Mouse (Mus musculus) cerebellum, adult 18-20 months (tissue): ENCODE results near the gene Jakmip3.

Experiments used
- DNase-seq, 2 experiments: peaks; one replicate each; pipeline ENCODE4 v3.0.0; 2021

Gene Jakmip3

DNA sequence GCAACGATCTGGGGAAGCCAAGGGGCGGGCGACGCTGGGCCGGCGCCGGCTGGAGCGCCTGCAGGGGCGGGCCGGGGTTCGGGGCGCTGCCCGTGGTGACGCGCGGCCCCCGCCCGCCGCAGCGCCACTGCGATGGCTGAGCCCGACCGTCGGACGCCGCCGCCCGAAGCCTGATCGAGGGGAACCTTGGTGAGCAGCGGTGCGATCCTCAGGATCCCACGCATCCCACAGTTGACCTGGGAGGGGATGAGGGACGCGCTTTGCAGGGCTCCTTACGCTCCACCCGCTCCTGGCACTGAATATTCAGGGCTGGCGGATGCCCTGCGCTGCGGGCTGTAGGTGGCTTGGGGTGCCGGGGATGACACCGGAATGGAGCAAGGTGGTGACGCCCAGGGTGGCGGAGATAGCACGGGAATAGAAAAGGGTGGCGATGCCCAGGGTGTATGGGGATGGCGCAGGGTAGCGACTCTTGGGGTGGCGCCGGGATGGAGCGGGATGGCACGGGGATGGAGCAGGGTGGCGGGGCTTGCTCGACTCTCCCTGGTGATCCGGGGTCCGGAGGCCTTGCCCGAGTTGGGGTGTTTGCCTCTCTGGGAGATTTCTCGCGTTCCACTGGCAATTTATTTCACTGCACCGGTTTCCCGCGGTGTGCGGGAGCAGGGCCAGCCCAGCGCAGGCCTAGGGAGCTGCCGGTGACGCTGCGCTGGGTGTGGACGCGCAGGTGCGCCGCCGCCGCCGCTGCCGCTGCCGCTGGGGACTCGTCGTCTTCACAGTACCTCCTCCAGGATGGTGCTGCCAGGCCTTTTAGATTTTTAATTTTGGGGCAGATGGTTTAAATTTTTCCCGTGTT, at the start of gene Jakmip3:
Gene Jakmip3, plus strand, starts transcription at position 119 of the 850 bp plus-strand sequence.
- DNase-seq, result peak; percentile 72 to 82

GRCm38 (mm10) chr7:138898122-138898521, 42.4 kb upstream of the Jakmip3 start:
- DNase-seq, result no peak

DNA sequence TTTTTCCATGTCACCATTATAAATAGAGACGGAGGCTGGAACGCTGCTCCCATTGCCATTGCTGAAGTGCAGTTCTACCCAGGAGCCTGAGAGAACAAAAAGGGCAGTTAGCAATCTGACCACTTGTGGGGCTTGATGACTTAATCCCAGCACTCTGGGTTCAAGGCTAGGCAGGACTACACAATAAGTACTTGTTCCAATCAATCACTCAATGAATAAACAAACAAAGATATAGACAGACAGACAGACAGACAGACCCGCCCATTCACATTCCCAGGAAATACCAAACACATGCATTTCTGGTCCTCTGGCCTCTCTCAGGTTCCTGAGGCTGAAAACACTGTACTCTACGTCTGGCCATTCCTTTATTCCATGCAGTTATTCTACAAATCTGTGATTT, 41.8 kb upstream of the Jakmip3 start:
- no peak for DNase-seq

- DNase-seq, result no peak
These were observed 36.6 kb upstream of the Jakmip3 start for GRCm38 (mm10) chr7:138903886-138904435.

DNA sequence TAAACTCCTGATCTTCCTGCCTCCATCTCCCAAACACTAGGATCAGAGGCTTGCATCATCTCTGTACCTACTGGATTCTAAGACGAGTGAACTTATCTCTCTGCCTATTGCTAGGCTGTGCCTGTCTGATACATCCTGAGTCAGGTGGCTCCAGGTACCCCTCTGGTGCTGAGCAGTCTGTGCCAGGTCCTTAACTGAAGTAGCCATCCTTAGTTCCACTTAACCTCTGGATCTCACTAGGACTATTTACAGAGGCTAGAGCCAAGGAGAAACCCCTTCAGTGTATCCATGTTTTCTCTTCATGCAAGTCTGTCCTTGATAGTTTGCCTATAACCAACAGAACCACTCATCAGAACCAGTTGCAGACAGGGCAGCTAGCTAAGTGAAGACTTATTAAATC, 34.1 kb upstream of the Jakmip3 start:
- no peak for DNase-seq

- DNase-seq, result peak; percentile 48 to 62
These were observed 33.5 kb upstream of the Jakmip3 start for GRCm38 (mm10) chr7:138907043-138907442.

GRCm38 (mm10) chr7:138907976-138908375, 32.6 kb upstream of the Jakmip3 start:
- no peak for DNase-seq

- DNase-seq, result no peak
These were observed 31.7 kb upstream of the Jakmip3 start for GRCm38 (mm10) chr7:138908768-138909276.

- peak; percentile 92 to 93 for DNase-seq
These were observed 31.0 kb upstream of the Jakmip3 start, which contains the start of gene Bnip3 for GRCm38 (mm10) chr7:138909277-138910192. Bnip3 (minus strand) TSS chr7:138909519.

DNA sequence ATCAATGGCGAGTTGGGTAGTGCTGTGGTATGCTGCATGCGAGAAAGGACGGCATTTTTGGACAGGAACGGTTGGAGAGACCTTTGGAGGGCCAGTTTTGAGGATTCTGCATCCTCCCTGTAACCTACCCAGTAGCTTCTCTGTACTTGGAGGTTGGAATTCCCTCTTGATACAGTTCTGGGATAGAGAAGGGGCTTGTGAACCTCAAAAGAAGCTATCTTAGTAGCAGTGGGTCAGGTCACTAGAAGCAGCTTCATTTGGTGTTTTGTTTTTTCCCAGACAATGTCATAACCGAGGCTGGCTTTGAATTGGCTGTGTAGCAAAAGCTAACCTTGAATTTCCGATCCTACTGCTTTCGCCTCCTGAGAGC, 30.4 kb upstream of the Jakmip3 start:
- DNase-seq, result no peak

GRCm38 (mm10) chr7:138913616-138914015, 26.9 kb upstream of the Jakmip3 start:
- DNase-seq, result no peak

GRCm38 (mm10) chr7:138919156-138919944, 21.2 kb upstream of the Jakmip3 start:
- peak; percentile 33 to 49 for DNase-seq

GRCm38 (mm10) chr7:138921611-138922010, 18.9 kb upstream of the Jakmip3 start:
- no peak for DNase-seq

DNA sequence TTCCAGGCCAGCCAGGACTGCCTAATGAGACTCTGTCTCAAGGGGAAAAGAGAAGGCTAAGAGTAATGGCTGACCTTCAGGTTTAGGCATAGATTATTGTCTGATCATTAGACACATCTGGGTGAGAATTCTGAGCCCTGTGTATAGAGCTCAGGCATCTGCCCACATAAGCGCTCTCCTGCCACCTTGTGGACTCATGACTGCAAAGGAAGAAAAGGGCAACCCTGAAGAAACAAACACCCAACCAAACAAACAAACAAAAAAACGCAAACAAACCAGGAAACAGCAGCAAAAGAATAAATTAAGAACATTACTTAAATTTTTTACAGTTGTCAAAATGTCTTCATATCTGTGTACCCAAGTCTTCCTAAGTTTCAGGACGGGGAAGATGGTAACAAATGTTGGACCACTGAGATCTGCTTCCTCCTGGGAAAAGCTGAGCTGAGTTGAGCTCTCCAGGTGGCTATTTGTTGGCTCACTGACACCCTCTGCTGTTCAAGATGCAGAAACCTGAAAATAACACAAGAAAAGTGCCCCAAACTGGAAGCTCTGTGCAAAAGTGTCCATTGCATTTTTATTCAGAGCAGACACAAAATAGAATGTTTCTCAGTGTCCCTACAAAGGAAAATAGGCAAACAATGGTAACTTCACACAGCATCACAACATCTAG, 16.6 kb upstream of the Jakmip3 start:
- peak; percentile 28 to 34 for DNase-seq

DNA sequence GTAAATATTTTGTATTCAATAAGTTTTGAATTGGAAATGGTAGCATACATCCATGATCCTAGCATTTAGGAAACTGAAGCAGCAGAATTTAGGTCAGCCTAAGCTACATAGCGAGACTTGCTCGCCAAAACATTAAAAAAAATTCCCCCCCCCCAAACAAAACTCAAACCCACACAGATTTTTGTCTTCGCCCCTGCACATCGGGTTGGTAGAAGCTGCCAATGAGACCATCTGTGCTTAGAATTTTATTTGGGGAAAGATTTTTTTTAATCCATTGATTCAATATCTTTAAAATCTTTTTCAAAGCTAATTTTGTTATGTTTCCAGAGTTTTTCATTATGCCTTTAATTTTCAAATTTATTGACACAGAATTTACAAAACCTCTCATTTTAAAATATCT, 12.1 kb upstream of the Jakmip3 start:
- DNase-seq, result no peak

DNA sequence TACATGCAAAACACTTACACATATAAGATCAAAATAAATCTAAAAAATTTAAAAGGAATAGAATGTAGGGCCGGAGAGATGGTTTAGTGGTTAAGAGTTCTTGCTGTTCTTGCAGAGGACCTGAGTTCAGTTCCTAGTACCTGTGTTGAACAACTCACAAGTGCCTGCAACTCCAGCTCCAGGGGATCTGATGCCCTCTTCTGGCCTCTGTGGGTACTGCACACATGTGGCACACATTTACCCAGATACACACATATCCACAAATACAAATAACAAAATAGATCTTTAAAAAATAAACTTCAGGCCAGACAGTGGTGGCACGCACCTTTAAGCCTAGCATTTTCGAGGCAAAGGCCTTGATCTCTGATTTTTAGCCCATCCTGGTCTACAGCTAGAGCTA, 6.0 kb upstream of the Jakmip3 start:
- no peak for DNase-seq

- DNase-seq, result no peak
These were observed 1.5 kb upstream of the Jakmip3 start for GRCm38 (mm10) chr7:138938991-138939390.

GRCm38 (mm10) chr7:138940256-138940611, 296 bp upstream of the Jakmip3 start:
- DNase-seq, result peak; percentile 73 to 74

DNA sequence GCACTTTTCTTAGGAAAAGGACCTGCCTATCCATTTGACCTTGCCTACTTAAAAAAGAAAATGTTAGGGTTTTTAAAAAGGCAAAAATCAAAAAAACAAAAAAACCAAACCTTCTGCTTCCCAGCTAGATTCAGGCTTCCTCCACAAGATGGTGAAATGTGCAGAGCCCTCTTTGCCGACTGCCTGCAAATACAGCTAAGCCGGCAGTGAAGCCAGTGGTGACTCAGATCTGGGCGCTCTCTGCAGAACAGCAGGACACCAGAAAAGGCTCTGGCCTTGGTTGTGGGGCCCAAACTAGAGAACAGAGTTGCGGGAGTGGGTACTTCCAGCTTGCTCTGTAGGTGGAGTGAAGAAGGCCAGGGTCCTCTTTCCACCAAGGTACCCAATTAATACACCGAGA, 1.0 kb downstream of the Jakmip3 start:
- peak; percentile 35 to 43 for DNase-seq

DNA sequence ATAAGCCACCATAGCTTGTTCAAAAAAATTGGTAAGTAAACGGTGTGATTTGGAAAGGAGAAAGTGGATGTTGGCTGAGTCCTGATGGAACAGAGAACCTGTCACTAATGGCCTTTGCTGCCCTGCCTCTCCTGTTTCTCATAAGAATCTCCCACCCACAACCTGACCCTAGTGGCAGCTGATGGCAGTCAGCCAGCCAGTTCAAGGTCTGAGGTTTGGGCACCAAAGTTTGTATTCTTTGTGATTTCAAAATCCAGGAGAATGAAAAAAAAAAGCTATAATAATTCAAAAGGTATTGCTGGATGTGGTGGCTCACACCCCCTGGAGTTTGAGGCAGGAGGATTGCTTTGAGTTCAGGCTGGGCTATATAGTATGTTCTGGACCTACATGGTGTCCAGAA, 1.8 kb downstream of the Jakmip3 start:
- DNase-seq, result no peak

DNA sequence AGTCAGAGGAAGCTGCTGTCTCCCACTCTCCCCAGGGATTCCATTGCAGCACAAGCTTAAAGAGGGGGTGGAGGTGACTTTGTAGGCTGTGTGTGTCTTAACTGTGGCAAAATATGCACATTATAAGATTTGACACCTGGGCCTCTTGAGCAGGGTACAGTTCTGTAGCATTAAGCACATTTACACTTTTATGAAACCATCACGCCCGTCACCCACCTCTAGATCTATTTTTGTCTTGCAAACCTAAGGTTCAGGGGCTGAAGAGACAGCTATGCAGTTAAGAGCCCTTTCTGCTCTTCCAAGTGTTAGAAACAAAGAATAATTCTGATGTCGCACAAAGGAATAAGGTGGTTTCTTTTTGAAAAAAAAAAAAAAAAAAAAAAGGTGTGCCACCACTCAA, 5.1 kb downstream of the Jakmip3 start:
- DNase-seq, result no peak

GRCm38 (mm10) chr7:138947741-138948140, 7.2 kb downstream of the Jakmip3 start:
- no peak for DNase-seq
